Mouse (Mus musculus): ENCODE measurements around the gene Elp6.

DNA sequence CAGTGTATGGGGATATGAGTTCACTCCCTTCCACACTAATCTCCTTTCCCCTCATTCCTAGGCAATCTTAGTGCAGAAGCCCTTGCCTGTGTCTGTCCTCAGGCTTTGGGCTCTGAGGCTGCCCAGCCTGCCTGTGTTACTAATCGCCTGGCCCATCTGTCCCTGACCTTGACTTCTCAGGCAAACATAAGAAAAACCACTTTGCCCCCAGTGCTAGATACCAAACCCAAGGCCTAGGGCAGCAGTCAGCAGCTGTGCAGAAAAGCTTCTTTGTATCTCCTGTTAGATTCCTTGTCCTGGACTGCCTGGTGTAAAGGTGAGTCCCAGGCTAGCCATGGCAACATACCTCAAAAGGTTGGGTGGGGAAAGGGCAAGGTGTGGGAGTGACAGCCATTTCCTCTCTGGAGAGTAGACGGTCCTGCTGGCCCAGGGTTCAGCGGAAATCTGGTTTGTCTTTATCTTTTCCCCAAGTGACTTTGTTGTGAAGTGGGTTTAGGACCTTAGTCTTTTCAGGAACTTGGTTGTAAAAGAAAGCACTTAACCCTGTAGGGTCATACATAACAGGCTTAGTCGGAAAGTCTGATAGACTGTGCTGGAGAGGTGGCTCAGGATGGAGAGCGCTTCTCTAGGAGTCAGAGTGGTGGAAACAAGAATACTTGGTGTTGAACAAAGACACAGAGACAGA, 24.1 kb downstream of the Elp6 start:
- no peak for TF ChIP-seq POLR2A (IDR thresholded peaks at IDR 0.05; ENCODE audit: control insufficient read depth, extremely low read depth, insufficient read depth, low read length, poor library complexity)
- TF ChIP-seq CTCF (IDR thresholded peaks at IDR 0.05; ENCODE audit: borderline replicate concordance, control insufficient read depth, extremely low read depth, insufficient read depth, low read length, poor library complexity): no peak
